Mouse (Mus musculus): ENCODE measurements around the gene Wdcp.
"Not testable (repeated sequence)": the region's sequence is repeated elsewhere in the genome, so short reads cannot be mapped to it uniquely, and the experiment has no call there.

Gene Wdcp

DNA sequence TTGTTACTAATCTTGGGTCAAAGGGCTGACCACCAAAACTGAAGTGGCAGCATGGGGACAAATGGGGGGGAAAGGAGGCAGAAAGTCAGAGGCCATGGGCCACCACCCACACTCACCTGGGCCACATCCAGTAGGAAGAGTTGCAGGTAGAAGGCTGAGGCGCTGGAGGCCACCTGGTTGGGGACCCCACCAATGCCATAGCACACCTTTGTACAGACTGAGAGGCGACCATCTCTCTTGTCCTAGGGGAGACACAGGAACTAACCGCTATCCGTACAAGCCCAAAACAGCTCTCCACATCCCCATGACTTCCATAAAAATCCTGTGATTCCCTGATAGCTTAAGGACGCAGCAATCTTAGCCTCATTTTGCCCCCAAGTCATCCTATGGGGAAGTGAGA is 28.2 kb downstream of the Wdcp start:
- DNase-seq (ENCODE audit: low spot score) = no peak

- DNase-seq (ENCODE audit: low spot score) = no peak
These were observed 29.2 kb downstream of the Wdcp start for GRCm38 (mm10) chr12:4872273-4872672.

DNA sequence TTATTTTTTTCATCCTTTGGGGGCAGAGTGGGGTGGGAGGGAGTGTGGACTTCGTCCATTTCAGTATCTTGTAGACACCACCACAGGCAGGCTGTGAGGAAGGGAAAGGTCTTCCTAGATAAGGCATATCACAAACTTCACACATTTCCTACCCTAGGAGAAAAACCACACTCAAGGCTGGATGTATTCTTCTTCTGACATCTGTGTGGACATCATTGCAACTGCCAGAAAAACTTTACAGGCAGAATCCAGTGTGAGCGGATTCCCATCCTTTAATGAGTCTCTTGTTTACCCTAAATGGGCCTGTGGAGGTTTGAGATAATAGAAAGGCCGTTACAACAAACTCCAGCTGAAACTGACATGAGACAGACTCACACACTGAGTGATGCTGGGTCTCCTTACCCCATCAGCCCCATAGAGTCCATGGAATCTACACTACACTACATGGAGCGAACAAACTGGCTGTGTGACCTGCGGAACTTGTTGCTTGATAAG is 29.9 kb downstream of the Wdcp start:
- no peak for DNase-seq (ENCODE audit: low spot score)

DNA sequence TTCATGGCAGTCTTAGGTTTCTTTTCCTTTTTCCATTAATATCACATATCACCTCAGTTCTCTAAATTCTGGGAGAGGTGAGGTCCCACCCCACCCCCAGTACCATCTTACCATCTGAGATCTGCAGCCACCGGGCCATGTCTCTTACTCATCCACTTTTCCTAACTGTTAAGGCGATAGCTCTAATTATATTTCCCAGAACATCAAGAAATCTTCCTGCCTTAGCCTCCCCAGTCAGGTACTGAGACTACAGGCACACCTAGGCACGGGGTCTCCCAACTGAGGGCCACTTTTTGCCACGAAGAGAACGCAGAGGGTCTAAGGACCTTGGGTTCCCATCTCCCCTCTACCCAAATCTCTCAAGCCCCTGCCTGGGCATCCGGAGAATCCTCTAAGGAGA is 30.4 kb downstream of the Wdcp start:
- DNase-seq (ENCODE audit: low spot score) = no peak

- DNase-seq (ENCODE audit: low spot score) = peak; percentile 75
These were observed 31.2 kb downstream of the Wdcp start, which contains the start of gene Mfsd2b for GRCm38 (mm10) chr12:4874161-4874927. Mfsd2b (minus strand) TSS chr12:4874359.

DNA sequence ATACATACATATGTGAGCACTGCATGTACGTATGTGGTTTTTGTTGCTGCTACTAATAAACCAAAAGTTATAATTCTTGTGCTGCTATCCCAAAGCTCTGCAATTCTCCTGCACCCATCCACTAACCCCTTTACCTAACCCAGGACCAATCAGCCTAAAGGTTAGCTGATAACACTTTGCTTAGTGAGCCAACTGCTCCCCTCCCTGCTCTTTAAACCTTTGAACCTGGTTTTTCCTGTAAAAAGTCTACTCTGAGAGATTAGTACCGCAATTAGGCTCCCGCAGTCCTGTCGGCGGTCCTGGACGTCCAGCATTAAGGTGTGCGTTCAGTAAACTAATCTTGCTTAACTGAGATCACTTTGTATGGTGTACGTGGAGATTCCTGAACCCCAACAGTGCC is 32.5 kb downstream of the Wdcp start:
- no peak for DNase-seq (ENCODE audit: low spot score)

GRCm38 (mm10) chr12:4878296-4878783 is 35.2 kb downstream of the Wdcp start:
- no peak for DNase-seq (ENCODE audit: low spot score)

DNA sequence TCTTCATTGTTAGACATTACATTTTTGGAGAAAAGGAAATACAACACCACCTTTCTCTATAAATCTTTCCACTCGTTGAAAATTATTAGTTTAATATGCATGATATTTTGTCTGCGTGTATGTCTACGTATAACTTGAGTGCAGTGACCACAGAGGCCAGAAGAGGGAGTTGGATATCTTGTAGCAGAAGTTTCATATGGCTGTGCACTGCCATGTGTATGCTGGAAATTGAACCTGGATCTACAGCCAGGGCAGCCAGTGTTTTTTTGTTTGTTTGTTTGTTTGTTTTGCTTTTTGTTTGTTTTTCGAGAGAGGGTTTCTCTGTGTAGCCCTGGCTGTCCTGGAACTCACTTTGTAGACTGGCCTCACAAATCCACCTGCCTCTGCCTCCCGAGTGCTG is 35.9 kb downstream of the Wdcp start:
- DNase-seq (ENCODE audit: low spot score) = no peak

- DNase-seq (ENCODE audit: low spot score) = no peak
These were observed 39.0 kb downstream of the Wdcp start for GRCm38 (mm10) chr12:4882086-4882485.

- no peak for DNase-seq (ENCODE audit: low spot score)
These were observed 42.0 kb downstream of the Wdcp start for GRCm38 (mm10) chr12:4885062-4885461.

GRCm38 (mm10) chr12:4886581-4886980 is 43.5 kb downstream of the Wdcp start:
- not testable (repeated sequence) for DNase-seq (ENCODE audit: low spot score)

- no peak for DNase-seq (ENCODE audit: low spot score)
These were observed 45.6 kb downstream of the Wdcp start for GRCm38 (mm10) chr12:4888739-4889138.

- DNase-seq (ENCODE audit: low spot score) = no peak
These were observed 46.1 kb downstream of the Wdcp start for GRCm38 (mm10) chr12:4889251-4889650.

DNA sequence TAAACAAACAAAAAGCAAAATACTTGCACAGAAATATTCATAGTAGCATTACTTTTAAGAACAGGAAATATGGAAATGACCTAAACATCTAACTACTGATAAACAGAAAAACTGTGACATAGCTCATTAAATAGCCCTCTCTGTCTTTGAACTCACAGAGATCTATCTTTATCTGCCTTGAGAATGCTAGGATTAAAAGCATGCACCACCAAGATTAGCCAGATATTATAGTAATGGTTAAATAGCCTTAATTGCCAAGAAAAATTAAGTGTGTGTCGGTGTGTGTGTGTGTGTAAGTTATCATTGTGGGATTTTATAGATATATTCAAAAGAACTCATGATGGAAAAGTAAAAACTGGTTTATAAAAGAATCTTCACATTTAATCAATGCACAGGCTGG is 46.8 kb downstream of the Wdcp start:
- no peak for DNase-seq (ENCODE audit: low spot score)

DNA sequence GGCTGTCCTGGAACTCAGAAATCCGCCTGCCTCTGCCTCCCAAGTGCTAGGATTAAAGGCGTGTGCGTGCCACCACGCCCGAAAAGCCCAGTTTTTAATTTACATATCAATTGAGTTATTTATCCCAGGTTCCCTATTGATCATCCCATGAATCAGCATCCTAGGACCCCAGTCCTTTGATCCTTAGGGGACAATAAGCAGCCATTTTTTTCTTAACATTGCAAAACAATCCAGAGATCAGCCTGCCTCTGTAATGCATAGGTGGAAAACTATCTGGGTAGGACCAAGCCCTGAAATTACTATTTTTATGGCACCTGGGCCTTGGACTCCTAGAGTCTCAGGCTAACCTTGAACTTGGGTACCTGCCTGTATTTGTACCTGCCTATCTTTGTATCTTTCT is 54.9 kb downstream of the Wdcp start:
- DNase-seq (ENCODE audit: low spot score) = no peak

GRCm38 (mm10) chr12:4905946-4906345 is 62.8 kb downstream of the Wdcp start:
- no peak for DNase-seq (ENCODE audit: low spot score)

DNA sequence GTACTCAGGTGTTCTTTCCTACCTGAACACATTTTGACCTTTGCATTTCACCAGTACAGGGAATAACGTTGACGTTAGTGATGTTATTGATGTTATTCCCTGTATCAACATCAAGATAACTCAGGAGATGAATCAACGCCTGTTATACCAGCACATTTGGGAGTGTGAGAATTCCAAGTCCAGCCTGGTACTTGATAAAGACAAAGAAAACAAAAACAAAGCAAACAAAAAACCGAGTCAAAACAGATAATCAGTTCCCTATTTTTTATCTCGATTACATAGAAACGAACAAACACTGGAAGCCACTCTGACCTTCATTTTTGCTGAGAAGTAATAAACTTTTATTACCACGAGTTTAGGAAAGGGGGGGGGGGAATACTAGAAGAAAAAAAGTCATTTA is 63.4 kb downstream of the Wdcp start:
- no peak for DNase-seq (ENCODE audit: low spot score)

- DNase-seq (ENCODE audit: low spot score) = peak; percentile 94
These were observed 64.1 kb downstream of the Wdcp start, which contains the start of gene Ubxn2a for GRCm38 (mm10) chr12:4906951-4907906. Ubxn2a (minus strand) TSS chr12:4907705.

- no peak for DNase-seq (ENCODE audit: low spot score)
These were observed 65.3 kb downstream of the Wdcp start for GRCm38 (mm10) chr12:4908391-4908790.
